Mouse (Mus musculus): ENCODE results near the gene Akap8l.

- TF ChIP-seq CTCF (IDR thresholded peaks at IDR 0.05; ENCODE audit: extremely low read depth, insufficient read depth, low read length) (no peak), POLR2A (IDR thresholded peaks at IDR 0.05; ENCODE audit: extremely low read depth, insufficient read depth, low read length) (no peak)
Observed at GRCm38 (mm10) chr17:32351269-32351668, 862 bp upstream of the Akap8l start.

All from cortical plate, adult 2 months (tissue).